8 mouse cellular contexts compared by ENCODE assay signal in genomic region chr11:29247725-29248124, GRCm38 (mm10). TPM values are rescaled to one million over a fixed set of nuclear protein-coding genes. Genes with fewer than 3 reads are reported as not detected.
DNase-seq lines count a peak whose midpoint lies in the region; ATAC-seq and TF ChIP-seq lines count a peak whose summit lies in the region.

No protein-coding gene starts in this region.

- no peak for TF ChIP-seq CTCF in E14TG2a.4 (conservative IDR thresholded peaks at IDR 0.05; ENCODE audit: low read length)

- peak overlapping the region; percentile 37; the same call in 1 of the 2 replicates for H3K27ac ChIP-seq in forebrain, embryonic 16.5 days (ENCODE audit: low read length)
- H3K27ac ChIP-seq in liver, embryonic 15.5 days (replicated peaks) = no peak overlapping the region

- H3K4me3 ChIP-seq in E14TG2a.4 (replicated peaks; ENCODE audit: low read length) = peak overlapping the region; percentile 93; the same call in 1 of the 2 replicates
- H3K4me3 ChIP-seq in forebrain, embryonic 16.5 days (replicated peaks; ENCODE audit: low read length) = peak overlapping the region; percentile 74
- H3K4me3 ChIP-seq in liver, embryonic 15.5 days (replicated peaks) = peak overlapping the region; percentile 81

- peak overlapping the region; percentile 53 for H3K4me2 ChIP-seq in forebrain, embryonic 16.5 days (ENCODE audit: low read length)
- peak overlapping the region; percentile 74 for H3K4me2 ChIP-seq in liver, embryonic 15.5 days

- H3K36me3 ChIP-seq in E14TG2a.4 (ENCODE audit: insufficient read depth, low read length) = peaks cover 10% of the 10 kb centered on the region; the same call in 1 of the 2 replicates
- H3K36me3 ChIP-seq in forebrain, embryonic 16.5 days (ENCODE audit: control insufficient read depth, insufficient read depth) = no peaks in the 10 kb centered on the region; the same call in 1 of the 2 replicates
- no peaks in the 10 kb centered on the region for H3K36me3 ChIP-seq in liver, embryonic 15.5 days (replicated peaks)

- ATAC-seq in frontal cortex, adult (ENCODE audit: low TSS enrichment) = 0 out of 2 replicates have a peak, but pooled peaks have one; percentile 0
- no peak; the same call in 1 of the 2 replicates for ATAC-seq in forebrain, embryonic 16.5 days
- no peak for ATAC-seq in liver, embryonic 15.5 days (ENCODE audit: insufficient read depth)

- H3K9me3 ChIP-seq in E14TG2a.4 (ENCODE audit: low read length) = no peaks in the 10 kb centered on the region
- no peaks in the 10 kb centered on the region for H3K9me3 ChIP-seq in forebrain, embryonic 16.5 days (ENCODE audit: control insufficient read depth, low read length)
- H3K9me3 ChIP-seq in liver, embryonic 15.5 days (replicated peaks) = no peaks in the 10 kb centered on the region

- H3K4me1 ChIP-seq in E14TG2a.4 (replicated peaks; ENCODE audit: low read depth, low read length) = peaks cover 12% of the 10 kb centered on the region
- peaks cover 17% of the 10 kb centered on the region for H3K4me1 ChIP-seq in forebrain, embryonic 16.5 days (replicated peaks; ENCODE audit: control insufficient read depth, insufficient read depth, low read length)
- H3K4me1 ChIP-seq in liver, embryonic 15.5 days (replicated peaks) = peaks cover 8% of the 10 kb centered on the region

- H3K9ac ChIP-seq in forebrain, embryonic 16.5 days (replicated peaks; ENCODE audit: low read depth, low read length) = no peak overlapping the region
- H3K9ac ChIP-seq in liver, embryonic 15.5 days = no peak overlapping the region

- WGBS in forebrain, embryonic 16.5 days = 94% methylated on average over 1 of the region's 1 CpGs
- WGBS in liver, embryonic 15.5 days (ENCODE audit: insufficient replicate concordance) = 100% methylated on average over 1 of the region's 1 CpGs

- no peaks in the 10 kb centered on the region for H3K27me3 ChIP-seq in E14TG2a.4 (ENCODE audit: insufficient read depth, low read length)
- H3K27me3 ChIP-seq in forebrain, embryonic 16.5 days (replicated peaks; ENCODE audit: control insufficient read depth, insufficient read depth, low read length) = no peaks in the 10 kb centered on the region
- no peaks in the 10 kb centered on the region for H3K27me3 ChIP-seq in liver, embryonic 15.5 days

- no peak for DNase-seq in frontal cortex, postnatal 25 days (ENCODE audit: low spot score in 2 of 2)
- no peak for DNase-seq in B cell, adult 2 months
- DNase-seq in layer of hippocampus, adult 9-11 months = no peak
- no peak for DNase-seq in frontal cortex, adult 2 months (ENCODE audit: extremely low spot score in 1 of 2, low spot score in 1 of 2)

RNA-seq across cellular contexts. Expression of gene Cfap36, which starts 0.5 kb away (rescaled TPM):
- 93.3 and 111 TPM in 2 replicates for polyA plus RNA-seq in forebrain, embryonic 16.5 days (2015; fragmentation: Nextera tagmentation; extraction: Ambion mirVana)
- polyA plus RNA-seq in liver, embryonic 15.5 days (2015; fragmentation: Nextera tagmentation; extraction: Ambion mirVana) = 10.9 and 11.7 TPM in 2 replicates
- 90.4 and 105 TPM in 2 replicates for polyA plus RNA-seq in frontal cortex, adult 2 months (2012; rRNA removed)
